Mouse (Mus musculus): ENCODE measurements around the gene Eaf1.
"Not testable (repeated sequence)": the region's sequence is repeated elsewhere in the genome, so short reads cannot be mapped to it uniquely, and the experiment has no call there.

The Eaf1 gene

DNA sequence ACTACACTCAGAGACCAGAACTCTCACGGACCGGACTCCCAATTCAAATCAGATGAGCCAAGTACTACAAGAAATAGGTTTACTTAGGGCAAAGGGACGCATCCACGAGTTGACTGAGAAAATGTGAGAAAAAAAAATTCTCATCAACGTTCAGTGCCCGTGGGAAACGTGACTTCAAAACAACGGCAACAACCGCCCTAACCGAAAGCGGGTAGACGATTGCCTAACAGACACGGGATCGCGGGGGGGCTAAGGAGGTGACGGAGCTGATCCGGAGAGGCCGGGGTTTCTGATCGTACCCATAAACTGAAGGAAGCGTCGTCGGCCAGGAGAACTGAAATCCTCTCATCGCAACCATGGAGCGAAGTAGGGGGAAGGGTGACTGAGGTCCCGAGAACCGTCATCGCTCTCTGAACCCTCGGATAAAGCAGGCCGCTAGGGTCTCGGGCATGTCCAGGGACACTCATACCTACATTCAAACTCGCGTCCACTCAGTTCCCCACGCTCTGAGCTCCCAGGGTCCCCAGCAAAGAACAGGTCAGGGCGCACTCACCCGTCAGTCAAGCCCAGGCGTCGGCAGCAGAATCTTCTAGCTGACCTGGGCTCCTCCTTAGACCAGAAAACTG is at the start of gene Eaf1:
TSS of gene Eaf1 (plus strand) at position 51 of the 626 bp plus-strand sequence.
- no peak for DNase-seq

DNA sequence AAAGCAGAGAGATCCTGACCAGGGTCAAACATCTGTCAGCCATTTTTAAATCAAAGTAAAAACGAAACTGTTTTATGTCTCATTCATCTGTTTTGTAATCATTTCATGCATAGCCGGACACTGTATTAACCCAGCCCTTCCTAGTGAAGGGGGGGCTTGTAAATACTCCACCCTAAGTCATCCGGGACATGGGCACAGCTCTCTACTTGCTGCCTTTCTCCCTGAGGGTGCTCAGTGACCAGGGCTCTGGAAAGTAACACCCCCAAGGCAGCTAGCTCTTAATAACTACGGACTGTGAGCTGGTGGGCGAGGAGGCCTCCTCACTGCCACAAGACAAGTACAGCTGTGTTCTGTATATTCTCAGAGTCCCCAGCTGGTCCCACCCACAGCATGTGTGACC is 45.2 kb upstream of the Eaf1 start:
- no peak for DNase-seq

DNA sequence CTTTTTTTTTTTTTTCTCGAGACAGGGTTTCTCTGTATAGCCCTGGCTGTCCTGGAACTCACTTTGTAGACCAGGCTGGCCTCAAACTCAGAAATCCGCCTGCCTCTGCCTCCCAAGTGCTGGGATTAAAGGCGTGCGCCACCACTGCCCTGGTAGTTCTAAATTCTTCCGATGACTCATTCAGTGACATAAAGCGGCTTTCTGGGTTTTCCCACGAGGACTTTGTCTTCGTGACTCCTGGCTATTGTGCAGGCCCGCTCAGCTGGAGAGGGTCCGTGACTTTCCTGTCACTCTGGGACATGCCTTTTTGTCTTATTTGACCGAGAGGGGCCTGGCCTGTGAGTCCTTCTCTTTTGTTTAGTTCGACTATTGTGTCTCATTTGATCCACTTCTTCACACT is 40.3 kb upstream of the Eaf1 start:
- DNase-seq = not testable (repeated sequence)

DNA sequence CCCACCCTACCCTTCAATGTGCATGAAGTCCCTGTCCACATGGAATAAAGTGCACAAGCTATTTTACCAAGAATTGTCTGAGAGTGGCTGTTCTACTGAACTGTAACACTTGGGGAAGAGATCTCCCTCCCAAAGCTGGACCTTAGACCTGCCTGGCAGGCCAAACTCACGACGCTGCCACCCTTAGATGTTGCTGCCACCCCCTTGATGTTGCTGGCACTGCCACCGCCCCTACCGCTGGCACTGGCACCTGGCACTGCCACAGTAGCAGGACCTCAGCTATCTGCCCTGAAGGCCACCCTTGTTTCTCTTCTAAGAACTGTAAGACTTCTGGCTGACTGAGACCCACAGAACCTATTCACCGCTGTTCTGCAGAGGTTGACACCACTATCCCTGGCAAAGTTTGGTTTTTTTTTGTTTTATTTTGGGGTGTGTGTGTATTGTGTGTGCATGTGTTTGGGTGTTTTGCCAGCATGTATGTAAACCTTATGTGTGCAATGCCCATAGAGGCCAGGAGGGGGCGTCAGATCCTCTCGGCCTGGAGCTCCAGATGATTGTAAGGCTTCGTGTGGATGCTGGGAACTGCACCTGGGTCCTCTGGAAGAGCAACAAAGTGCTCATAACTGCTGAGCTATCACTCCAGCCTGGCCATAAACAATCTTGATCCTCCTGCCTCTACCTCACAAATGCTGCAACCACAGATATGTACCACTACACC is 39.2 kb upstream of the Eaf1 start:
- no peak for DNase-seq

DNA sequence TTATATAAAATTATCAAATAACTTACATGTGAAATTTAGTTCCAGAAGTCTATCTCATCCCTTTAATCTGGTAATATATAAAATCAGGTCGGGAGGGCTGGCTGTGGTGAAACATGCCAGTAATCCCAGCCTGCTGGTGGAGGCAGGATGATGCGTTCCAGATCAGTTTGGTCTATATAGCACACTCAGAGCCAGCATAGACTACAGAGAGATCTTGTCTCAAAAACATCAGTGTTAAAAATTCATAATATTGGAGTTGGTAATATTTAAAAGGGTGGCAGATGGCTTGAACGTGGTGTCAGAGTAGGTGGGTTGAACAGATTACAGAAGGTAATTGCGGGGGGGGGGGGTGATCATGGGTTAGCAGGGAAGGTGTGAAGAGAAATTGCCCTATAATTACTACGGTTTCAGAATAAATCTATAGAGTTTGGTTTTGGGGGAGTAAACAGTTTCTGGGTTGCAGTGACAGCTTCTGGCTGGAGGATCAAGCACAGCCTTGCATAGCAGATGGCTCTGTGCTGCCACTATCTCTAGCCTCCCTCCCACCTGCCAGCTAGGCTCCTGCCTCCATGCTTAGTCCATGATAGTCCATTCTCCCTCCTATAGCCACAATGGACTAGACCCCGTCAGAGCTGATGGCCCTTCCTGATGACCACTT is 38.0 kb upstream of the Eaf1 start:
- no peak for DNase-seq

DNA sequence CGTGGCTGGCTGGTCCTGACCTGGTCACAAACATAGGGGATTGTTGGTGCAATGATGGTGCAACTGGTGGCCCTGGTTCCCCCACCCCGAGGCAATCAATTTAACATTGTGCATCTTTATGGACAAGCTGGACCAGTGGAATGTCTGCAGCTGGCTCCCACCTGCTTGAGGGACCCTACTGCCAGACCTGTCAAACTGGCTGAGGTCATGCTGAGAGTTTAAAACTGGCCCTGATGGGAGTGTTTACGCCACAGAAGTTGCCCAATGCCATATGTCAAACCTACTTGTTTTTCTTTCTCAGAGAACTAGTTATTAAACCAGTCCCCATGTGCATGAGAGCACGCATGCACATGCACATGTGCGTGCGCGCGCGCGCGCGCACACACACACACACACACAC is 36.2 kb upstream of the Eaf1 start:
- no peak for DNase-seq

- DNase-seq = not testable (repeated sequence)
Measured at GRCm38 (mm10) chr14:31462226-31462625, 32.0 kb upstream of the Eaf1 start.

DNA sequence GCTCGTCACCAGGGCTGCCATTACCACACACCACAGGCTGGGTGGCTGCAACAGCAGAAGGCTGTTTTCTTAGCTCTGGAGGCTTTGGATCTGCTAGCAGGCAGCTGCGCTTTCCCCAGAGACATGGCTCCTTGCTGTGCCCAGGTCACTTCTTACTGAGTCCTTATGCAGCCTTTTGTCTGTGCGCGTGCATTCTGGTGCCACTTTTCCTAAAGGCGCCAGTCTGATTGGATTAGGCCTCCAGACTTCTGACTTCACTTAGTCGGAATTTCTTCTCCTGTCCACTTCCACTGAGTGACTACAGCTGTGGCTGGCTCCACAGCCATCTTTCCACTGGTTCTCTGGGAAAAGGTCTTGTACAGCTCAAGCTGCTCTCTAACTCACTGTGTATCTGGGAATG is 31.3 kb upstream of the Eaf1 start:
- no peak for DNase-seq

- no peak for DNase-seq
Measured at GRCm38 (mm10) chr14:31464176-31464575, 30.0 kb upstream of the Eaf1 start.

DNA sequence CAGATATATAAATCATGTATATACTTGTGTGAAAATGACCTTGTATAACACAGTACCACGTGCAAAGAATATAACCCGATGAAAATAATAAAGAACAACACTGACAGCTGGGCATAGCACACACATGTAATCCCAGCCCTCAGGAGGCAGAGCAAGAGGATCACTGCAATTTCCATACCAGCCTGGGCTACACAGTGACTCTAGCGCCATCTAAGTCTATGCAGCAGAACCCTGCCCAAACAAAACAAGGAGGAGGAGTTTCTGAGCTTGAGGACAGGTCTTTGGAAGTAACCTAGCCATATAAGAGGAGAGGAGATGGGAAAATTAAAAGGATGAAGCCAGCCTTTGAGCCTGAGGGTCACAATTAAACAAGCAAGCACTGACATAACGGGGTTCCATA is 24.5 kb upstream of the Eaf1 start:
- DNase-seq = no peak

DNA sequence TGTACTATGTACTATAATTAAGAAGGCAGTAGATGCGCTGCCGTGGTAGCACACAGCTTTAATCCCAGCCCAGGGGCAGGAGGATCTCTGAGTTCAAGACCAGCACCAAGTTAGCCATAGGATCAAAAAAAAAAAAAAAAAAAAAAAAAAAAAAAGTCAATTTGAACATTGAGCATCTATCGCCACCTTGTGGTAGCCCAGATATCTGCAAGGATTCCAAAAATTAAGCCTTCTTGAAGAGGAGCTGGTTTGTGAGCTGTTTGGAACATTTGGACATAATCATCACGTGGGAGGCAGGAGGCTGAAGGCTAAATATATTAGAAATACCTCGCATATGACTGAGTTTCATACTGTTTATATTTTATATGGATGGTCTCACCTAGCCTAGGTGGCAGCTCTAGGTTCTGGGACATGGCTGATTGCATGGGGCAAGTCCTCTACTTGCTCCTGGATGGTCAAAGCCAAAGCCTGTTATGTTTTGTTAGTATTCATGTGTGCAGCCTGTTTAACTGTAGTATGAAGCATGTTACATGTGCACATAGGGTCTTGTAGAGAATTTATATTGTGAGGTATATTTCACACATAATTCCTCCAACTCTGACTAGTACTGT is 21.6 kb upstream of the Eaf1 start:
- DNase-seq = peak; percentile 40

- no peak for DNase-seq
Measured at GRCm38 (mm10) chr14:31473297-31473696, 20.9 kb upstream of the Eaf1 start.

- no peak for DNase-seq
Measured at GRCm38 (mm10) chr14:31482417-31482816, 11.8 kb upstream of the Eaf1 start.

DNA sequence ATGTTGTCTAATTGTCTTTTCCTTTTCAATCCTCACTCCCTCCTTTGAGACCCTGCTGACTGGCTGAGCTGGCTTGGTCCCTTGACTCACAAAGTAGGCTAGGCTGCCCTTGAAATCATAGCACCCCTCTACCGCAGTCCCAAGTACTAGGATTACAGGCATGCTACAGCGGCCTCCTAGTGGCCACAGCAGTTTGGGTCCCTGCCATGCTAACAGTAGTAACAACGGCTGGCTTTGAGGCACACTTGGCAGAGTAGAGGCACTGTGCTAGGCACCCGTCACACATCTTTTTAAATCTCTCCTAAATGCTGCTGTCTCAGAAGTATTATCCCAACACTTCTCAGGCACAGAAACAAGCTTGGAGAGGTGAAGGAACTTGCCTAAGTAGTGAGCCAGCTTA is 7.7 kb upstream of the Eaf1 start:
- DNase-seq = no peak

GRCm38 (mm10) chr14:31488055-31488454 is 6.1 kb upstream of the Eaf1 start:
- no peak for DNase-seq

- DNase-seq = no peak
Measured at GRCm38 (mm10) chr14:31493901-31494300, 298 bp upstream of the Eaf1 start.

DNA sequence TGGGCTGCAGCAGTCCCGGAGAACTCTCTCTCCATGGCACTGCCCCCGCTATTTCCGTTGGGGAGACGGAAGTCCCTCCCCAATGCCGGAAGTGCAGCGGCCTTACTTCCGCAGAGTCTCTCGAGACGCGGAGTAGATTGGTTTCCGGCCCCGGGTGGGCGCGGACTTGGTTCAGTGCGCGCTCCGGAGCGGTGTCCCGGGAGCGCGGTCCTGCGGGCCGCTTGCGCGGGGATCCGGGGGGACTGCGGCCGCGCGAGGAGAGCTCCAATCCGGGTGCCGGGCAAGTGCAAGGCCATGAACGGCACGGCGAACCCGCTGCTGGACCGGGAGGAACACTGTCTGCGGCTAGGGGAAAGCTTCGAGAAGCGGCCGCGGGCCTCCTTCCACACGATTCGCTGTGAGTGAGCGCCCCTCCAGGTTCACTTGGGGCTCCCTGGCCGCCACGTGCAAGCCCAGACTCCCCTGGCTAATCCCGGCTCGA is 816 bp downstream of the Eaf1 start, which contains the start of gene Mettl6:
TSS of gene Mettl6 (minus strand) at position 66 of the 481 bp plus-strand sequence.
- DNase-seq = peak; percentile 91

- DNase-seq = no peak
Measured at GRCm38 (mm10) chr14:31495538-31495937, 1.3 kb downstream of the Eaf1 start.

GRCm38 (mm10) chr14:31496241-31496646 is 2.0 kb downstream of the Eaf1 start:
- DNase-seq = no peak

- no peak for DNase-seq
Measured at GRCm38 (mm10) chr14:31499526-31499925, 5.3 kb downstream of the Eaf1 start.

DNA sequence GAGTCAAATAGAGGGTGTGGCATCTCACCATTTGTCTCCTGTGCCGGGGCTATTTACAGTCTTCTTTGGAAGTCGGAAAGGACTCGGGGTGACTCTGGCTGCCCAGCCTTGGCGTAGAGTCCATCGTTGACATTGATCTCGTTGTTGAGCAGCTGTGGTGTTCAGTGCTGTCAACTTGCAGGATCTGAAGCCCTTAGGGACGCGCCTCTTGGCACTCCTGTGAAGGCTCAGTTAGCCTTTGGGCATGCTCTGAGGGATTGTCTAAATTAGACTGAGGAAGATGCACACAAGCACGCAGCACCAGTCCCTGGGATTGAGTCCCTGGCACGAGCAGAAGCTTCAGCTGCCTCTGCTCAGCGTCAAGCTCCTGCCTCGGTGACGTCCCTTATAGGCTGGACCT is 9.2 kb downstream of the Eaf1 start:
- no peak for DNase-seq

DNA sequence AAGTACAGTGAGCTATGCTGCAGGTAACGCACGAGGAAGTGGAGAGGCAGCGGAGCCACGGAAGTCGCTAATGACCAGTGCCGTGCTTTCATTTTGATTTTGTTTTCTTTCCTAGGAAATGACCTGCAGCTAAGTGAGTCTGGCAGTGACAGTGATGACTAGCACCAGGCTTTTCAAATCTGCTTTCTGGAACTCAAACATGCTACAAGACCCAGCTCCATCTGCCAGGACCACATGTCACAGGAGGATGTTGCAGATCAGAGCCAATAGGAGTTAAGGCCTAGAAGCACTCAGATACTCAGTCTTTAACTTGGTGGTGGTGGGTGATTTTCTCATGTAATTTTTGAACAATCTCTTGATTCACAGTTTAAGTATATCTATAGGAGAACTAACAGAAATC is 12.3 kb downstream of the Eaf1 start:
- DNase-seq = no peak

DNA sequence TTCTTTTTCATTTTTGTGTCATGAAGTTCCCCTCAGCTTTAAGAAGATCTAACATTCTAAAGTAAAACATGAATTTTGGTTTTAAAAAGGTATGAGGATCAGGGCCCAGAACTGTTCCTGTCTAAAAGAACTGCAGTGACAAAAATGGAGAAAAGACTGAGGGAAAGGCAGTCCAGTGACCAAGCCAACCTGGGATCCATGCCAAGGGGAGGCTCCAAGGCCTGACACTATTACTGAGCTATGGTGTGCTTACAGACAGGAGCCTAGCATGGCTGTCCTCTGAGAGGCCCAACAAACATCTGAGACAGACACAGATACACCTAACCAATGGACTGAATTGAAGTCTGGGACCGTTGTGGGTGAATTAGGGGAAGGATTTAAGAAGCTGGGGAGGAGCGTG is 15.7 kb downstream of the Eaf1 start:
- DNase-seq = no peak

- no peak for DNase-seq
Measured at GRCm38 (mm10) chr14:31510322-31510721, 16.1 kb downstream of the Eaf1 start.
